Mouse (Mus musculus): ENCODE data around the gene Itgb2.
A peak's percentile ranks its signal among the peaks of the same experiment; 100 is the strongest.

- TF ChIP-seq CTCF (IDR thresholded peaks at IDR 0.05; ENCODE audit: low read depth) (peak; percentile 36; the same call in 1 of the 2 replicates), EP300 (optimal IDR thresholded peaks at IDR 0.05) (no peak)
These were observed 76.1 kb downstream of the Itgb2 start, which contains the start of the genes Sumo3 and Gm49325 for GRCm38 (mm10) chr10:77605908-77606826.
